Mouse (Mus musculus) kidney, postnatal 14 days (tissue): ENCODE data around the gene Ythdf2.

Source experiments
- DNase-seq: peaks from one replicate; pipeline ENCODE4 v3.0.0; 2022; ENCODE audit warnings: mixed read lengths

Gene Ythdf2

DNA sequence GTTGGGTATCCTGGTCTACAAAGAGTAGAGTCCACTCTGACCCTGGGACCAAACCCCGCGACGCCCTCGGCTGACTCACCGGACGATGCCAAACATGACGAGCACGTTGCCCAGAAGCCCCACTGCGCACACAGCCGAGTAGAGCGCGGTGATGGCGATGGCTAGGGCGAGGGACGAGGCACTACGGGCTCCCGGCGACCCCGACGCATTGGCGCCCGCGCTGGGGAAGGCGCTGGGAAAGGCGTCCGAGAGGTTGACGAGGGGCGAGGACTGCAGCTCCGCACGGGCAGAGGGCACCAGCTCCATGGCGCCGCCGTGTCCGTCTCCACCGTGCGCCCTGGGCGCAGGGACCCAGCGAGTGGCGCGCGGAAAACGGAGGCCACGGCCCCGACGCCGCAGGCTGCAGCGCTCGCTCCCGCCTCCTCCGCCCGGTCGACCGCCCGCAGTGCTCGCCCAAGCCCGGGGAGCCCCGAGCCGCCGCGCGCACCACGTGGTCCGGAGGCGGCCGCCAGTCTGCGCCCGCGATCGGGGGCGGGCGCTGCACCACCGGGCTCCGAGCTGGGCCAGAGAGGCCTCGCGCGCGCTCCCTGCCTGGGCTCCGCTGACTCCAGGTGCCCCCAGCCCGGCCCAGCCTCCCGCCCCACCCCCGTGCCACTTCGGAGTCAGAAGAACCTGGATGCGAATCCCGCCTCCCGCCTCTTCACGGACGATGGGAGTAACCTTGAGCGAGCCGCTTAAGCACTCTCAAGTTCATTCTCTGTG lies 67.8 kb downstream of the Ythdf2 start, which contains the start of gene Oprd1:
TSS of gene Oprd1 (minus strand) at position 407 of the 762 bp plus-strand sequence.
- peak; percentile 23 for DNase-seq

DNA sequence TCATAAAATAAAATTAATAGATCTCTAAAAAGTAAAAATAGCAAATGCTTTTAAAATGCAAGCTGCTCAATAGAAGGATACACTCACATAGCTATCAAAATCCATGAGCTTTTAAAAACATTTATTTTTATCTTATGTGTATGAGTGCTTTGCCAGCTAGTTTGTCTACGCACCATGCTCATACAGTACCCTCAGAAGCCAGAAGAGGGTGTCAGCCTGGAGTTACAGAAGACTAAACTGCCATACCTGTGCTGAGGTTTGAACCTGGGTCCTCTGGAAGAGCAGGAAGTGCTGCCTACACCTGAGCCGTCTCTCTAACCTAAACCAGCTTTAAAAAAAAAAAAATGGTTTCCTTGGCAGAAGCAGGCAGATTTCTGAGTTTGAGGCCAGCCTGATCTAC lies 73.5 kb downstream of the Ythdf2 start:
- no peak for DNase-seq

- DNase-seq, result no peak
These were observed 75.1 kb downstream of the Ythdf2 start for GRCm38 (mm10) chr4:132137013-132137412.
